Mouse (Mus musculus): Measurements from ENCODE around the gene Zfp692.

- TF ChIP-seq CTCF (IDR thresholded peaks at IDR 0.05; ENCODE audit: low read depth, low read length): no peak
- no peak for TF ChIP-seq GATA1 (IDR thresholded peaks at IDR 0.05; ENCODE audit: borderline replicate concordance, low read length)
- no peak for TF ChIP-seq POLR2AphosphoS5 (IDR thresholded peaks at IDR 0.05; ENCODE audit: insufficient replicate concordance, low read depth, low read length)
- no peak for TF ChIP-seq TAL1 (conservative IDR thresholded peaks at IDR 0.05; ENCODE audit: low read depth, low read length)
- TF ChIP-seq GATA2 (IDR thresholded peaks at IDR 0.05; ENCODE audit: borderline replicate concordance, low read depth, low read length): no peak
Observed at GRCm38 (mm10) chr11:58334746-58335145, 27.9 kb downstream of the Zfp692 start.

Data from G1E (cell line).